Mouse (Mus musculus): Measurements from ENCODE around the gene Hsd11b1. TPM values are rescaled to one million over a fixed set of nuclear protein-coding genes. Genes with fewer than 3 reads are reported as not detected.

Hsd11b1 gene
- polyA plus RNA-seq, 1 experiment from 2014 or later: 184 TPM

DNA sequence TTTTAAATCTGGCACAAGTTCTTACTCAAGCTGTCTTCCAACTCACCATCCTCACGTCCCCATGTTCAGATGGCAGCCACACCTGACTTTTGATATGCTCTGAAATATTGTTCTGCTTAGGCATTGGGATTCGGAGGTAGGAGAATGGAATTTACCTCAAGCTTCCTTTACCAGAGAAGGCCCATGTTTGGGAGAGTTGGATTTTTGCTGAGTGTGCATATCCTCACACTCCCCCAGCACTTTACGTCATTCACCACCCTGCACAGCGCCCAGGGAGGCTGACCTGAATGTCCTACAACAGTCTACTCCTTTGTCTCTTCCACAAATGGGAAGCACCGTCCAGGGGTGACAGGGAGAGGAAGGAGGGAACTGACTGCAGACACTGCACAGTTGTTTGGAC, 43.5 kb downstream of the Hsd11b1 start:
- WGBS: 54% methylated on average over 5 of the region's 5 CpGs
- Histone ChIP-seq H3K36me3 (ENCODE audit: insufficient read depth, low read length) (no peaks in the 10 kb centered on the region), H3K27ac (ENCODE audit: low read length) (no peak overlapping the region), H3K4me1 (ENCODE audit: insufficient read depth, low read depth, low read length) (no peaks in the 10 kb centered on the region), H3K9me3 (ENCODE audit: low read length) (no peaks in the 10 kb centered on the region), H3K4me2 (replicated peaks; ENCODE audit: low read depth, low read length) (no peak overlapping the region), H3K4me3 (ENCODE audit: low read depth, low read length) (no peak overlapping the region), H3K27me3 (replicated peaks; ENCODE audit: insufficient read depth, low read length) (no peaks in the 10 kb centered on the region), H3K9ac (replicated peaks; ENCODE audit: low read depth) (no peak overlapping the region)
- DNase-seq (ENCODE audit: low spot score) (no peak), ATAC-seq (no peak)
- TF ChIP-seq EP300 (IDR thresholded peaks at IDR 0.05): no peak
- TF ChIP-seq CTCF (IDR thresholded peaks at IDR 0.05): no peak

DNA sequence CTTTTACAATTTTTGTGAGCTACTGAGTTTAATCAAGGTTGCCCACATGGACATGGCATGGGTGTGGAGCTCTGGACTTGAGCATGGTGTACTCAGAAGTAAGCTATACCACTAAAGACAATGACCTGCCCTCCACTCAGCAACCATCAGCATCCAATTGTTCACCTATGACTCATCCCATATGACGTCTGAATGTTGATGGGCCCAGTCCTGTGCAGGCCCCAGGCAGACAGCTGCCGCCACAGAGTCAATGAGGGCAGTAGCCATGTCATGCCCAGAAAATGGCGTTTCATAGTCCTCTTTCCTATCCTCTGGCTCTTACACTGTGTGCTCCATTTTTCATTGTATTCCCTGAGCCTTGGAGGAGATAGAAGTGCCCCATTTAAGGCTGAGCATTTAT, 47.9 kb downstream of the Hsd11b1 start:
- no peaks in the 10 kb centered on the region for H3K9me3 ChIP-seq (ENCODE audit: low read length)
- ATAC-seq (no peak), DNase-seq (ENCODE audit: low spot score) (no peak)
- no peaks in the 10 kb centered on the region for H3K36me3 ChIP-seq (ENCODE audit: insufficient read depth, low read length)
- TF ChIP-seq EP300 (IDR thresholded peaks at IDR 0.05) (no peak), CTCF (IDR thresholded peaks at IDR 0.05) (no peak)
- no peak overlapping the region for H3K4me3 ChIP-seq (ENCODE audit: low read depth, low read length)
- no peak overlapping the region for H3K9ac ChIP-seq (replicated peaks; ENCODE audit: low read depth)
- H3K27ac ChIP-seq (ENCODE audit: low read length): no peak overlapping the region
- H3K27me3 ChIP-seq (replicated peaks; ENCODE audit: insufficient read depth, low read length): no peaks in the 10 kb centered on the region
- H3K4me1 ChIP-seq (ENCODE audit: insufficient read depth, low read depth, low read length): no peaks in the 10 kb centered on the region
- H3K4me2 ChIP-seq (replicated peaks; ENCODE audit: low read depth, low read length): no peak overlapping the region
- WGBS: 64% methylated on average over 3 of the region's 3 CpGs

DNA sequence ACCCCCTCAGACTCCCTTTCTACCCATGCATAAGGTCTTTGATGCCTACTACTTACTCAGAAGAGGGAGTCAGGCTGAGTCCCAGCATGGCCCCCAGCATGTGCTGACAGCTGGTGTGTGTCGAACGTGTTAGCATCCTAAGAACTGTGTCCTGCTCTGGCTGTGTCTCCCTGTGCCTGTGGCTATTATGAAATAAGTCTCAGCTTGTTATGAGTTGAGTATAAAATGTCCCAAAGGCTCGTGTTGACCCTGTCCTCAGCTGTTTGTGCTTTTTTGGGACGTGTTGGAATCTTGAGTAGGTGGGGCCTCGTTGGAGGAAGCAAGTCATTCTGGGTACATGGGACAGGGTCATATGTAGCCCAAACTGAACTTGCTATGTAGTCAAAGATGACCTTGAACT, 49.8 kb downstream of the Hsd11b1 start:
- no peak overlapping the region for H3K4me3 ChIP-seq (ENCODE audit: low read depth, low read length)
- H3K4me1 ChIP-seq (ENCODE audit: insufficient read depth, low read depth, low read length): no peaks in the 10 kb centered on the region
- no peak for TF ChIP-seq CTCF (IDR thresholded peaks at IDR 0.05)
- TF ChIP-seq EP300 (IDR thresholded peaks at IDR 0.05): peak; percentile 85
- no peaks in the 10 kb centered on the region for H3K36me3 ChIP-seq (ENCODE audit: insufficient read depth, low read length)
- no peaks in the 10 kb centered on the region for H3K9me3 ChIP-seq (ENCODE audit: low read length)
- H3K27ac ChIP-seq (ENCODE audit: low read length): peak overlapping the region; percentile 16; the same call in 1 of the 2 replicates
- H3K9ac ChIP-seq (replicated peaks; ENCODE audit: low read depth): no peak overlapping the region
- ATAC-seq: peak; percentile 93
- 45% methylated on average over 5 of the region's 5 CpGs for WGBS
- no peak overlapping the region for H3K4me2 ChIP-seq (replicated peaks; ENCODE audit: low read depth, low read length)
- peak; percentile 90 for DNase-seq (ENCODE audit: low spot score)
- H3K27me3 ChIP-seq (replicated peaks; ENCODE audit: insufficient read depth, low read length): no peaks in the 10 kb centered on the region

DNA sequence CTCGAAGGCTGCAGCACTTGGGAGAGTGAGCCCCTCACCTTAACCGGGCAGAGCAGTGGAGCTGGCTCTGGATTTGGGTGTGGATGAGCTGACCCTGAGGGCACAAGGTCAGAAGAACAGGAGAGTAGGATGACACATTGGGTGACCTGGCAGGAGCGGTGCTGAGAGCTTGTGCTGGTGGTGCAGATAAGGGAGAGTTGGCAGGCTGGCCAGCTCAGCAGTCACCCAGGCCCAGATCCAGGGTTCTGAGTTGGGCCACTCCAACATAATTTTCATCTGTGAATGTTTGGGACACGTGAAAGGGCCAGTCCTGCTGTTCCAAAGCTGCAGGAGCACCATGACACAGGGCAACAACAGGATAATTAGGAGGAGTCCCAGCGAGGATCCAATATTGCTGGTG, 52.5 kb downstream of the Hsd11b1 start:
- Histone ChIP-seq H3K4me1 (ENCODE audit: insufficient read depth, low read depth, low read length) (no peaks in the 10 kb centered on the region), H3K36me3 (ENCODE audit: insufficient read depth, low read length) (no peaks in the 10 kb centered on the region), H3K27me3 (replicated peaks; ENCODE audit: insufficient read depth, low read length) (no peaks in the 10 kb centered on the region), H3K9me3 (ENCODE audit: low read length) (no peaks in the 10 kb centered on the region), H3K27ac (ENCODE audit: low read length) (no peak overlapping the region), H3K4me3 (ENCODE audit: low read depth, low read length) (no peak overlapping the region), H3K4me2 (replicated peaks; ENCODE audit: low read depth, low read length) (no peak overlapping the region), H3K9ac (replicated peaks; ENCODE audit: low read depth) (no peak overlapping the region)
- DNase-seq (ENCODE audit: low spot score): no peak
- ATAC-seq: no peak
- TF ChIP-seq EP300 (IDR thresholded peaks at IDR 0.05) (no peak), CTCF (IDR thresholded peaks at IDR 0.05) (no peak)
- 44% methylated on average over 5 of the region's 5 CpGs for WGBS

DNA sequence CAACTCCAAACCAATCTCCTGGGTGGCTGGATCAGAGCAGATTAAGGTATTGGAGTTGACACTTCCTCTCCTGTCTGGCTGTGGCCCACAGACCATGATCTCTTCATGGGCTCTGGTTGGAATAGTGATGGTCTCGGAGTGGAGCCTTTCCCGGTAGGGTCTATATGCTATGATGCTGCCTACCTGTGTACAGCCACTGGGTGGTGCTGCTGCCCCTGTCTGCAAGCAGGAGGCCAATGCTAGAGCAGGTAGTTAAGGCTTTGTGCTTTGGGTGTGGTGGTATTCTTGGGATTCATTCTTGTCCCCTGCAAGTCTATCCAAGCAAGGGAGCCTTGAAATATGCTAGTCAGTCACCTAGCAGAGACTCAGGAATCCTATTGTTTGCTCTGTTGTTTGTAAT, 55.7 kb downstream of the Hsd11b1 start:
- Histone ChIP-seq H3K9ac (replicated peaks; ENCODE audit: low read depth) (no peak overlapping the region), H3K4me1 (ENCODE audit: insufficient read depth, low read depth, low read length) (no peaks in the 10 kb centered on the region), H3K27ac (ENCODE audit: low read length) (no peak overlapping the region), H3K4me3 (ENCODE audit: low read depth, low read length) (no peak overlapping the region), H3K4me2 (replicated peaks; ENCODE audit: low read depth, low read length) (no peak overlapping the region), H3K27me3 (replicated peaks; ENCODE audit: insufficient read depth, low read length) (no peaks in the 10 kb centered on the region), H3K9me3 (ENCODE audit: low read length) (no peaks in the 10 kb centered on the region), H3K36me3 (ENCODE audit: insufficient read depth, low read length) (no peaks in the 10 kb centered on the region)
- TF ChIP-seq CTCF (IDR thresholded peaks at IDR 0.05): peak; percentile 93
- no peak for TF ChIP-seq EP300 (IDR thresholded peaks at IDR 0.05)
- DNase-seq (ENCODE audit: low spot score) (peak; percentile 67), ATAC-seq (peak; percentile 52)
- 34% methylated on average over 2 of the region's 2 CpGs for WGBS

DNA sequence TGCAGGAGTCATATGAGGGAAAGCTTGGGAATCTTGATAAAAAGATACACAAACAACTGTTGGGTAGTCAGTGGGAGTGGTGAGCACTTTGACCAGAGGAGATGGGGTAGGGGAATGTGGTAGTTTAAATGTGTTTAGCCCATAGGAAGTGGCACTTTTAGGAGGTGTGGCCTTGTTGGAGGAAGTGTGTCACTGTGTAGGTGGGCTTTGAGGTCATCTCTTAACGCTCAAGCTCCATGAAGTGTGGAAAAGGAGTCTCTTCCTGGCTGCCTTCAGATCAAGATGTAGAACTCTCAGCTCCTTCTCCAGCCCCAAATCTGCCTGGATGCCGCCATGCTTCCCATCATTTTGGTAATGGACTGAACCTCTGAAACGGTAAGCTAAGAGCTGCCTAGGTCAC, 56.4 kb downstream of the Hsd11b1 start, which contains the start of gene Lamb3:
Gene Lamb3, plus strand, starts transcription at position 197 of the 400 bp plus-strand sequence.
- no peaks in the 10 kb centered on the region for H3K27me3 ChIP-seq (replicated peaks; ENCODE audit: insufficient read depth, low read length)

DNA sequence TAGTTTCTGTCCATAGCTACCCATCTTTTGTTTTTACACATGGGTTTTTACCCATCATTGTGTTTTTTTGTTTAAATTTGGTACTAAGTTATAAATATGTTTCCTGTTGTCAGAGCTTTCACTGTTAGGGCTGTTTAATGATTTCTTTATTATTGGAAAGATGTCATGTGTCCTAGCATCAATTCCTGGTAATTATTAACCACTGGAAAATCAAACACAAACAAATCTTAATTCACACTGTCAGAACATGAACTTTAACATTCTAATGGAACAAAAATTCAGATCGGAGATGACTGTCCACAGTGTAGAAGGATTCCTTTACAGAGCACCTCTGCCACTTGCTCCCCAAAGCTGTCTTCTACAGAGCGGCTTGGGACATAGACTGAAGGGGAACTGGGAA, 58.4 kb downstream of the Hsd11b1 start:
- Histone ChIP-seq H3K4me2 (replicated peaks; ENCODE audit: low read depth, low read length) (no peak overlapping the region), H3K4me1 (ENCODE audit: insufficient read depth, low read depth, low read length) (no peaks in the 10 kb centered on the region), H3K4me3 (ENCODE audit: low read depth, low read length) (no peak overlapping the region), H3K9ac (replicated peaks; ENCODE audit: low read depth) (no peak overlapping the region), H3K27ac (ENCODE audit: low read length) (no peak overlapping the region), H3K9me3 (ENCODE audit: low read length) (no peaks in the 10 kb centered on the region), H3K36me3 (ENCODE audit: insufficient read depth, low read length) (no peaks in the 10 kb centered on the region), H3K27me3 (replicated peaks; ENCODE audit: insufficient read depth, low read length) (no peaks in the 10 kb centered on the region)
- no peak for ATAC-seq
- DNase-seq (ENCODE audit: low spot score): no peak
- WGBS: 87% methylated on average over 2 of the region's 2 CpGs
- TF ChIP-seq EP300 (IDR thresholded peaks at IDR 0.05) (no peak), CTCF (IDR thresholded peaks at IDR 0.05) (no peak)

More for the DNA sequence above, 56.4 kb downstream of the Hsd11b1 start, which contains the start of gene Lamb3:
- Histone ChIP-seq H3K9me3 (ENCODE audit: low read length) (no peaks in the 10 kb centered on the region), H3K4me2 (replicated peaks; ENCODE audit: low read depth, low read length) (no peak within 1 kb of the TSS), H3K4me1 (ENCODE audit: insufficient read depth, low read depth, low read length) (no peaks in the 10 kb centered on the region), H3K9ac (replicated peaks; ENCODE audit: low read depth) (no peak within 1 kb of the TSS), H3K36me3 (ENCODE audit: insufficient read depth, low read length) (no peaks in the 10 kb centered on the region), H3K27ac (ENCODE audit: low read length) (no peak within 1 kb of the TSS), H3K4me3 (ENCODE audit: low read depth, low read length) (no peak within 1 kb of the TSS)
- TF ChIP-seq CTCF (IDR thresholded peaks at IDR 0.05) (no peak), EP300 (IDR thresholded peaks at IDR 0.05) (no peak)
- 86% methylated on average over 3 of the region's 3 CpGs for WGBS
- ATAC-seq (no peak), DNase-seq (ENCODE audit: low spot score) (no peak)
